Comparison of ENCODE assay signal across 19 mouse cellular contexts in the genomic region with DNA sequence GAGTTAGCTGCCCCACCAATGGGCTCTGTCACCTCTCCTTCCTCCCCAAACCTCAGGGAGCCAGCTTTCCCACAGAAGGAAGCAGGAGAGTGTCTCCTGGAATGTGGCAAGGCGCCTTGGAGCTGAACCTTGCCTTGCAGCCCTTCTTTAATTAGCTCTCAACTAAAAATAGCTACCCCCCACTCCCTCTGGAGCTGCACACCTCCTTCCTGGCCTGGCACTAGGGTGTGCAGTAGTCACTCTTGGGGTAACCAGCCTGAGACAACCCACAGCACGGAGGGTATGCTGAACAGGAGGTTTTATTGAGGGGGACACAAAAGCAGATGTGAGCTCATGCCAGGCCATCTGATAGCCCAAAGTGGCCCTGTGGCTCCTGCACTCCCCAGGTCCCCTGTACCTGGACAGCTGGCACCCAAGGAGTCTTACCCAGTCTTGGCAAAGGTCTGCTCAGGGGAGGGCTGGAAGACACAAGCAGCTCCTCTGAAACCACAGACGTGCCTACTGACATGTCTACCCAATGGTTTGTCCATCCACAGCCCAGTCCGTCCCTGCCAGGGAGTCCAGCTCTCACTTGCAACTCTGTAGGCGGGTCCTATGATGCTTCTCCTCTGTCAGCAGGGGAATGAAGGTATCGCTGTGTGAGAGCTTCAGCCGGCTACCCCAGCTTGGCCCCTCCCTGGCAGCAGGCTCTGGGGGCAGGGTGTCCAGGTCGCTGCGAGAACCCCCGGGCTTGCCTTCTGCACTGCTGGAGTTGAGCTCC. TPM values are rescaled to one million over a fixed set of nuclear protein-coding genes. Genes with fewer than 3 reads are reported as not detected.
DNase-seq lines count a peak whose midpoint lies in the region; ATAC-seq and TF ChIP-seq lines count a peak whose summit lies in the region.
"Had no signal": no experiment of that assay in that cellular context is flagged by ENCODE, and none has a peak within 500 bp of the region (broad histone marks: within the 10 kb centered on the region; RNA-seq: fewer than 3 reads in every experiment).

No protein-coding gene starts in this region.

- no peak for TF ChIP-seq POLR2A in heart, adult 2 months (IDR thresholded peaks at IDR 0.05; ENCODE audit: insufficient read depth, low read depth, low read length)
- no peak for TF ChIP-seq POLR2A in olfactory bulb, adult 2 months (IDR thresholded peaks at IDR 0.05; ENCODE audit: insufficient read depth, low read depth, low read length)

- peaks cover 16% of the 10 kb centered on the region for H3K27me3 ChIP-seq in heart, embryonic 11.5 days (ENCODE audit: control insufficient read depth, insufficient read depth, low read length)
- peaks cover 9% of the 10 kb centered on the region for H3K27me3 ChIP-seq in heart, adult 2 months (ENCODE audit: control insufficient read depth, insufficient read depth, low read length)
- peaks cover 40% of the 10 kb centered on the region for H3K27me3 ChIP-seq in limb, embryonic 13.5 days
- H3K27me3 ChIP-seq in limb, embryonic 10.5 days (ENCODE audit: low read depth, poor library complexity, severe bottlenecking) = peaks cover 49% of the 10 kb centered on the region

- no peak for TF ChIP-seq CTCF in heart, adult 2 months (IDR thresholded peaks at IDR 0.05)
- TF ChIP-seq CTCF in olfactory bulb, adult 2 months (IDR thresholded peaks at IDR 0.05; ENCODE audit: insufficient read depth, low read depth, low read length) = no peak

- DNase-seq in heart, adult 2 months = no peak
- DNase-seq in limb, embryonic 10.5 days (ENCODE audit: low spot score) = no peak
- peak; percentile 6 for DNase-seq in gastrocnemius, postnatal 14 days
- DNase-seq: cerebellum, adult 9-10 months; heart, postnatal 4 days; lung, adult 2 months; lung, postnatal 36 days; right cerebral cortex, postnatal 14 days had no signal

- WGBS in heart, embryonic 11.5 days (ENCODE audit: insufficient replicate concordance) = 58% methylated on average over 10 of the region's 10 CpGs
- whole genome bisulfite sequencing in heart, adult 2 months = 72% methylated on average over 10 of the region's 10 CpGs
- WGBS in limb, embryonic 13.5 days = 73% methylated on average over 10 of the region's 10 CpGs
- 74% methylated on average over 10 of the region's 10 CpGs for WGBS in limb, embryonic 10.5 days
- WGBS in olfactory bulb, adult 2 months = 33% methylated on average over 10 of the region's 10 CpGs

- H3K36me3 ChIP-seq in heart, embryonic 11.5 days (ENCODE audit: control insufficient read depth, insufficient read depth, low read length) = no peaks in the 10 kb centered on the region
- H3K36me3 ChIP-seq in heart, adult 2 months (ENCODE audit: control insufficient read depth, insufficient read depth, low read length) = no peaks in the 10 kb centered on the region
- no peaks in the 10 kb centered on the region for H3K36me3 ChIP-seq in limb, embryonic 13.5 days
- no peaks in the 10 kb centered on the region for H3K36me3 ChIP-seq in limb, embryonic 10.5 days
- H3K36me3 ChIP-seq: embryonic facial prominence, embryonic 13.5 days; G1E had no signal

- H3K9me3 ChIP-seq in heart, embryonic 11.5 days (replicated peaks; ENCODE audit: control insufficient read depth, low read length) = no peaks in the 10 kb centered on the region
- H3K9me3 ChIP-seq in limb, embryonic 13.5 days = no peaks in the 10 kb centered on the region
- H3K9me3 ChIP-seq in limb, embryonic 10.5 days (replicated peaks) = no peaks in the 10 kb centered on the region
- H3K9me3 ChIP-seq: embryonic facial prominence, embryonic 13.5 days; G1E had no signal

- intact Hi-C loops in heart, adult 2 months (cut with DNase I) = no loop called here
- intact Hi-C loops in gastrocnemius, postnatal 14 days (cut with DNase I; ENCODE audit: low total_unique reads) = no loop called here

- no peaks in the 10 kb centered on the region for H3K79me2 ChIP-seq in heart, adult 2 months (replicated peaks; ENCODE audit: control insufficient read depth, insufficient read depth, low read length)

- H3K4me2 ChIP-seq in heart, embryonic 11.5 days = peak overlapping the region; percentile 98; the same call in 1 of the 2 replicates
- H3K4me2 ChIP-seq in limb, embryonic 13.5 days (replicated peaks) = peak overlapping the region; percentile 7; the same call in 1 of the 2 replicates

- no peak overlapping the region for H3K9ac ChIP-seq in heart, embryonic 11.5 days (ENCODE audit: low read depth, low read length)
- no peak overlapping the region for H3K9ac ChIP-seq in heart, adult 2 months (ENCODE audit: low read depth, low read length)
- no peak overlapping the region for H3K9ac ChIP-seq in limb, embryonic 13.5 days
- H3K9ac ChIP-seq: embryonic facial prominence, embryonic 13.5 days had no signal

- TF ChIP-seq EP300 in heart, adult 2 months (IDR thresholded peaks at IDR 0.05; ENCODE audit: insufficient read depth, low read depth, low read length) = no peak

- no peak overlapping the region for H3K27ac ChIP-seq in heart, embryonic 11.5 days (ENCODE audit: low read depth, low read length)
- H3K27ac ChIP-seq in heart, adult 2 months = no peak overlapping the region
- no peak overlapping the region for H3K27ac ChIP-seq in limb, embryonic 13.5 days
- no peak overlapping the region for H3K27ac ChIP-seq in limb, embryonic 10.5 days
- peak overlapping the region; percentile 87 for H3K27ac ChIP-seq in olfactory bulb, adult 2 months (ENCODE audit: insufficient read depth, low read depth, low read length)
- H3K27ac ChIP-seq: embryonic facial prominence, embryonic 13.5 days; kidney, postnatal 0 days; stomach, postnatal 0 days had no signal

- no peaks in the 10 kb centered on the region for H3K4me1 ChIP-seq in heart, embryonic 11.5 days (ENCODE audit: control insufficient read depth, insufficient read depth, low read length)
- no peaks in the 10 kb centered on the region for H3K4me1 ChIP-seq in heart, adult 2 months (ENCODE audit: control insufficient read depth, insufficient read depth, low read length)
- peaks cover 10% of the 10 kb centered on the region for H3K4me1 ChIP-seq in limb, embryonic 13.5 days
- peaks cover 24% of the 10 kb centered on the region for H3K4me1 ChIP-seq in limb, embryonic 10.5 days
- H3K4me1 ChIP-seq in olfactory bulb, adult 2 months (ENCODE audit: control insufficient read depth, insufficient read depth, low read length) = peaks cover 11% of the 10 kb centered on the region

- no peak for ATAC-seq in heart, embryonic 11.5 days (replicated peaks; ENCODE audit: insufficient number of reproducible peaks, low FRiP score, low TSS enrichment)
- no peak for ATAC-seq in limb, embryonic 13.5 days (ENCODE audit: low FRiP score, low read depth)
- ATAC-seq in monocyte, adult 5-6 weeks (replicated peaks; ENCODE audit: insufficient number of reproducible peaks, low FRiP score, low TSS enrichment, poor library complexity, severe bottlenecking) = no peak
- ATAC-seq: CD4-positive, CD25-positive, alpha-beta regulatory T cell, adult 4 months; intestine, postnatal 0 days had no signal

- H3K4me3 ChIP-seq in heart, embryonic 11.5 days (ENCODE audit: low read depth, low read length) = no peak overlapping the region
- no peak overlapping the region for H3K4me3 ChIP-seq in heart, adult 2 months
- no peak overlapping the region for H3K4me3 ChIP-seq in limb, embryonic 13.5 days
- H3K4me3 ChIP-seq in limb, embryonic 10.5 days = no peak overlapping the region
- H3K4me3 ChIP-seq in olfactory bulb, adult 2 months (ENCODE audit: insufficient read depth, low read depth, low read length) = peak overlapping the region; percentile 61

RNA-seq across cellular contexts. Expression of gene Kcnf1, which starts 2.4 kb away (rescaled TPM):
- 0.26 and 1.2 TPM in 2 replicates for polyA plus RNA-seq in heart, embryonic 11.5 days (2014; fragmentation: Nextera tagmentation; extraction: Ambion mirVana)
- not detected for total RNA-seq in heart, adult 2 months (2021)
- 0.04 and 0.12 TPM in 2 replicates for polyA plus RNA-seq in heart, adult 2 months (2012; rRNA removed)
- polyA plus RNA-seq in limb, embryonic 13.5 days (2015; fragmentation: Nextera tagmentation; extraction: Ambion mirVana) = 0.63 and 0.80 TPM in 2 replicates
- 0.33 and 0.53 TPM in 2 replicates for polyA plus RNA-seq in limb, embryonic 10.5 days (2016; fragmentation: Nextera tagmentation; extraction: Ambion mirVana)
- 1 to 10 TPM in 1 of 2 experiments, under 1 TPM in 1; 1.00 to 1.7 TPM for total RNA-seq in gastrocnemius, postnatal 14 days (2021)
- polyA plus RNA-seq in olfactory bulb, adult 2 months (2012; ENCODE audit: insufficient read depth, insufficient read length, low replicate concordance, missing spikeins) = 128 TPM in 1 of 2 replicates, not detected in the other
- total RNA-seq in monocyte, adult 5-6 weeks (2017) = not detected in 3 replicates
- total RNA-seq: liver, adult 2 months had no signal
- polyA plus RNA-seq: G1E; liver, adult 2 months had no signal
